Mouse (Mus musculus) liver, adult 2 months (tissue): Measurements from ENCODE around the gene Vac14. TPM values are rescaled to one million over a fixed set of nuclear protein-coding genes. Genes with fewer than 3 reads are reported as not detected.

Experiments
- DNase-seq: peaks from one replicate; pipeline ENCODE4 v3.0.0-alpha.2; 2011; ENCODE audit warnings: low read depth, low spot score; ENCODE audit errors: extremely low read depth
- H3K27ac ChIP-seq: fragments of 200-500 bp; replicated peaks from 2 replicates; pipeline ENCODE4 v1.5.1; 2012; ENCODE audit warnings: low read depth, mild to moderate bottlenecking, control low read depth, inconsistent platforms, low read length; ENCODE audit not compliant: insufficient read depth
- H3K27me3 ChIP-seq: fragments of 200-500 bp; 2 replicates; pipeline ENCODE4 v1.6.1; 2012; ENCODE audit warnings: mild to moderate bottlenecking, moderate library complexity, low read length, inconsistent platforms; ENCODE audit not compliant: control insufficient read depth, insufficient read depth
- H3K36me3 ChIP-seq: fragments of 200-500 bp; 2 replicates; pipeline ENCODE4 v1.6.1; 2012; ENCODE audit warnings: low read length, inconsistent platforms; ENCODE audit not compliant: control insufficient read depth, insufficient read depth
- H3K4me1 ChIP-seq: fragments of 200-500 bp; 2 replicates; pipeline ENCODE4 v1.6.1; 2011; ENCODE audit warnings: low read length; ENCODE audit not compliant: control insufficient read depth, insufficient read depth
- H3K4me3 ChIP-seq: fragments of 200-500 bp; 2 replicates; pipeline ENCODE4 v1.5.1; 2011; ENCODE audit warnings: low read depth, mild to moderate bottlenecking, control low read depth, low read length, moderate library complexity; ENCODE audit not compliant: insufficient read depth
- H3K79me2 ChIP-seq: fragments of 200-500 bp; 2 replicates; pipeline ENCODE4 v1.6.1; 2012; ENCODE audit warnings: inconsistent platforms, mild to moderate bottlenecking, low read length, moderate library complexity; ENCODE audit not compliant: control insufficient read depth, insufficient read depth
- H3K9ac ChIP-seq: fragments of 200-500 bp; 2 replicates; pipeline ENCODE4 v1.6.1; 2012; ENCODE audit warnings: low read depth, mild to moderate bottlenecking, control low read depth, inconsistent platforms, low read length
- CTCF ChIP-seq: fragments of 200-500 bp; IDR thresholded peaks from 2 replicates; pipeline ENCODE4 v1.5.1; 2011; ENCODE audit warnings: low read depth, low read length, control low read depth
- POLR2A ChIP-seq: fragments of 200-500 bp; IDR thresholded peaks from 2 replicates; pipeline ENCODE4 v1.6.1; 2011; ENCODE audit warnings: low read length, control low read depth; ENCODE audit not compliant: insufficient read depth; ENCODE audit errors: extremely low read depth
- WGBS: fragments of 180-500 bp; shearing (Covaris S2); methylation state at CpG from one replicate; pipeline ENCODE4 v1.1.7; 2018; 5-methylcytosine and 5-hydroxymethylcytosine counted together
- polyA plus RNA-seq: library from polyadenylated mRNA; depleted of rRNA; stranded (reverse); fragments of >200 nt; gene quantifications from 2 replicates; pipeline ENCODE4 v1.2.3, GENCODE M21; 2012
- total RNA-seq: library from RNA; depleted of rRNA; stranded (reverse); fragments of >200 nt; gene quantifications from 2 replicates; pipeline ENCODE4 v1.2.3, GENCODE M21; 2014

Vac14 gene
- total and polyA plus RNA-seq, 2 experiments, result 6.7 to 25.0 TPM

GRCm38 (mm10) chr8:110643177-110643576, 24.8 kb downstream of the Vac14 start:
- Histone ChIP-seq H3K27ac (no peak overlapping the region), H3K9ac (no peak overlapping the region), H3K4me1 (peaks cover 15% of the 10 kb centered on the region), H3K4me3 (no peak overlapping the region), H3K79me2 (no peaks in the 10 kb centered on the region), H3K36me3 (no peaks in the 10 kb centered on the region), H3K27me3 (no peaks in the 10 kb centered on the region)
- TF ChIP-seq CTCF (no peak), POLR2A (no peak)
- WGBS, result 84% methylated on average over 4 of the region's 4 CpGs
- no peak for DNase-seq

GRCm38 (mm10) chr8:110644422-110644821, 26.0 kb downstream of the Vac14 start:
- H3K4me3 ChIP-seq, result no peak overlapping the region
- H3K4me1 ChIP-seq, result peaks cover 15% of the 10 kb centered on the region
- no peaks in the 10 kb centered on the region for H3K27me3 ChIP-seq
- no peak for DNase-seq
- TF ChIP-seq CTCF (no peak), POLR2A (no peak)
- 63% methylated on average over 4 of the region's 4 CpGs for WGBS
- no peak overlapping the region for H3K9ac ChIP-seq
- H3K27ac ChIP-seq, result peak overlapping the region; percentile 78
- H3K36me3 ChIP-seq, result peaks cover 3% of the 10 kb centered on the region; the same call in 1 of the 2 replicates
- H3K79me2 ChIP-seq, result no peaks in the 10 kb centered on the region

- peaks cover 15% of the 10 kb centered on the region for H3K4me1 ChIP-seq
- no peaks in the 10 kb centered on the region for H3K79me2 ChIP-seq
- no peak overlapping the region for H3K4me3 ChIP-seq
- 26% methylated on average over 2 of the region's 2 CpGs for WGBS
- H3K9ac ChIP-seq, result peak overlapping the region; percentile 19; the same call in 1 of the 2 replicates
- H3K27ac ChIP-seq, result peak overlapping the region; percentile 100
- TF ChIP-seq CTCF, result no peak
- no peak for TF ChIP-seq POLR2A
- peaks cover 3% of the 10 kb centered on the region; the same call in 1 of the 2 replicates for H3K36me3 ChIP-seq
- no peaks in the 10 kb centered on the region for H3K27me3 ChIP-seq
- DNase-seq, result peak; percentile 60
Measured at GRCm38 (mm10) chr8:110644901-110645300, 26.5 kb downstream of the Vac14 start.

DNA sequence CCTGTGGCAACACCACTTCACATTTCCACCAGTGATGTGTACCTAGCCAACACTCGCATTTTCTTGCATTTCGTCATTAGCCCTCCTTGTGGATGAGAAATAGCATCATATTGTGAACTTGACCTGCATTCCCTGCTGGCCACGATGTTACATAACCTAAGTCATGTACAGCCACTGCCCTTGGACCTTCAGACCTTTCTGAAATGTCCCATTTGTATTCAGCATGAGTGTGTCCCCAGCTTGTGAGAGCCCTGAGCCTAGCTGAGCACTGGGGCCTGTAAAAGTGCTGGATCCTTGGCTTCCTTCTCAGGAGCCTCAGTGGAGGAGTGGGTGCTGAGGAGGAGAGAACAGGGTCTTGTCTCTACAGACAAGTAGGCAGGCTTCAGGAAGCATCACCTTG, 27.0 kb downstream of the Vac14 start:
- peaks cover 15% of the 10 kb centered on the region for H3K4me1 ChIP-seq
- no peaks in the 10 kb centered on the region for H3K79me2 ChIP-seq
- WGBS, result 37% methylated on average over 3 of the region's 3 CpGs
- H3K27me3 ChIP-seq, result no peaks in the 10 kb centered on the region
- TF ChIP-seq CTCF (no peak), POLR2A (no peak)
- DNase-seq, result peak; percentile 79
- peak overlapping the region; percentile 100 for H3K27ac ChIP-seq
- no peak overlapping the region for H3K4me3 ChIP-seq
- H3K36me3 ChIP-seq, result peaks cover 3% of the 10 kb centered on the region; the same call in 1 of the 2 replicates
- H3K9ac ChIP-seq, result peak overlapping the region; percentile 50

GRCm38 (mm10) chr8:110646064-110646463, 27.7 kb downstream of the Vac14 start:
- TF ChIP-seq POLR2A (no peak), CTCF (peak; percentile 97)
- H3K27ac ChIP-seq, result peak overlapping the region; percentile 100
- no peaks in the 10 kb centered on the region for H3K79me2 ChIP-seq
- peaks cover 3% of the 10 kb centered on the region; the same call in 1 of the 2 replicates for H3K36me3 ChIP-seq
- WGBS, result 35% methylated on average over 6 of the region's 6 CpGs
- peak; percentile 38 for DNase-seq
- H3K4me1 ChIP-seq, result peaks cover 15% of the 10 kb centered on the region
- no peaks in the 10 kb centered on the region for H3K27me3 ChIP-seq
- H3K4me3 ChIP-seq, result no peak overlapping the region; the same call in 1 of the 2 replicates
- peak overlapping the region; percentile 13; the same call in 1 of the 2 replicates for H3K9ac ChIP-seq

DNA sequence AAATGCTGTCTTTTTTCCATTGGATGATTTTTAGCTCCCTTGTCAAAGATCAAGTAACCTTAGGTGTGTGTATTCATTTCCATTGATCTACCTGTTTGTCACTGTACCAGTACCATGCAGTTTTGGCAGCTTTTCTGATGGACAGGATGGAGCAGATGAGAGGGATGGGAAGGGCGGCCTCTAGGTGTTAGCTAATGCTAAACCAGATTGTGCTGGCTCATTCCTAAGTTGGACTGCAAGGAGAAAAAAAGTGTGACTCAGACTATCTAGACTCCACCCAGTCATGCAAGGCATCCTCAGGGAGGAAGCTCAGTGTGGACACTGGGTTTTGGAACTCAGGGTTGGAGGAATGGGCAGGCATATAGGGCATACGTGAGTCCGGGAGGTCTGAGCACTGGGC, 30.2 kb downstream of the Vac14 start:
- H3K4me1 ChIP-seq, result peaks cover 15% of the 10 kb centered on the region
- no peak overlapping the region for H3K4me3 ChIP-seq
- WGBS, result 92% methylated on average over 3 of the region's 3 CpGs
- H3K79me2 ChIP-seq, result no peaks in the 10 kb centered on the region
- peaks cover 5% of the 10 kb centered on the region; the same call in 1 of the 2 replicates for H3K36me3 ChIP-seq
- TF ChIP-seq CTCF (no peak), POLR2A (no peak)
- H3K27ac ChIP-seq, result no peak overlapping the region
- no peak for DNase-seq
- no peaks in the 10 kb centered on the region for H3K27me3 ChIP-seq
- no peak overlapping the region for H3K9ac ChIP-seq
